In genomic region chr13:55473076-55473831, GRCm38 (mm10) we compare ENCODE assay signal across 8 mouse cellular contexts. TPM values are rescaled to one million over a fixed set of nuclear protein-coding genes. Genes with fewer than 3 reads are reported as not detected.
DNase-seq lines count a peak whose midpoint lies in the region; ATAC-seq lines count a peak whose summit lies in the region.

No protein-coding gene starts in this region.

- H3K27ac ChIP-seq in hindbrain, embryonic 13.5 days: peak overlapping the region; percentile 95
- H3K27ac ChIP-seq in midbrain, embryonic 15.5 days: peak overlapping the region; percentile 89

- peak; percentile 73 for DNase-seq in embryo, embryonic 10.5 days (ENCODE audit: low spot score)
- DNase-seq in layer of hippocampus, adult 11-12 months (ENCODE audit: low spot score): no peak
- DNase-seq in cerebellum, adult 11-12 months: no peak

- H3K4me3 ChIP-seq in megakaryocyte, embryonic 14.5 days (replicated peaks): peak overlapping the region; percentile 48
- H3K4me3 ChIP-seq in hindbrain, embryonic 13.5 days: peak overlapping the region; percentile 51
- peak overlapping the region; percentile 44 for H3K4me3 ChIP-seq in midbrain, embryonic 15.5 days

- H3K9ac ChIP-seq in hindbrain, embryonic 13.5 days: peak overlapping the region; percentile 90
- peak overlapping the region; percentile 68; the same call in 1 of the 2 replicates for H3K9ac ChIP-seq in midbrain, embryonic 15.5 days

- H3K4me2 ChIP-seq in hindbrain, embryonic 13.5 days: peak overlapping the region; percentile 95
- H3K4me2 ChIP-seq in midbrain, embryonic 15.5 days: peak overlapping the region; percentile 97

- no peak for ATAC-seq in megakaryocyte, adult 5-6 weeks (ENCODE audit: poor library complexity, severe bottlenecking)
- ATAC-seq in hindbrain, embryonic 13.5 days (ENCODE audit: low FRiP score): no peak
- no peak for ATAC-seq in midbrain, embryonic 15.5 days (replicated peaks)
- ATAC-seq in inflammation-experienced regulatory T-cells, adult 6 months: no peak

- WGBS in hindbrain, embryonic 13.5 days: 15% methylated on average over 18 of the region's 18 CpGs
- WGBS in midbrain, embryonic 15.5 days: 17% methylated on average over 18 of the region's 18 CpGs

- peaks cover 12% of the 10 kb centered on the region for H3K9me3 ChIP-seq in megakaryocyte, embryonic 14.5 days
- H3K9me3 ChIP-seq in hindbrain, embryonic 13.5 days: no peaks in the 10 kb centered on the region
- no peaks in the 10 kb centered on the region for H3K9me3 ChIP-seq in midbrain, embryonic 15.5 days

- H3K36me3 ChIP-seq in megakaryocyte, embryonic 14.5 days (replicated peaks; ENCODE audit: low read length): no peaks in the 10 kb centered on the region
- peaks cover 49% of the 10 kb centered on the region for H3K36me3 ChIP-seq in hindbrain, embryonic 13.5 days
- H3K36me3 ChIP-seq in midbrain, embryonic 15.5 days (replicated peaks): peaks cover 30% of the 10 kb centered on the region

- H3K4me1 ChIP-seq in megakaryocyte, embryonic 14.5 days: peaks cover 57% of the 10 kb centered on the region
- peaks cover 88% of the 10 kb centered on the region for H3K4me1 ChIP-seq in hindbrain, embryonic 13.5 days (replicated peaks)
- peaks cover 72% of the 10 kb centered on the region for H3K4me1 ChIP-seq in midbrain, embryonic 15.5 days

- H3K27me3 ChIP-seq in megakaryocyte, embryonic 14.5 days (replicated peaks): peaks cover 92% of the 10 kb centered on the region
- H3K27me3 ChIP-seq in hindbrain, embryonic 13.5 days: 0 out of 2 replicates have a peak, but pooled peaks cover 3% of the 10 kb centered on the region
- no peaks in the 10 kb centered on the region for H3K27me3 ChIP-seq in midbrain, embryonic 15.5 days (replicated peaks)

RNA-seq across cellular contexts. Expression of gene Prr7, which starts 9.2 kb away (rescaled TPM):
- polyA plus RNA-seq in megakaryocyte, embryonic 14.5 days (2012; ENCODE audit: insufficient read depth, low replicate concordance): 5.3 and 21.1 TPM in 2 replicates
- total RNA-seq in megakaryocyte, adult 5-6 weeks (2015): 1.1 and 1.2 TPM in 2 replicates
- 1.4 and 1.8 TPM in 2 replicates for total RNA-seq in megakaryocyte, adult 5-6 weeks (2017)
- polyA plus RNA-seq in hindbrain, embryonic 13.5 days (2015; fragmentation: Nextera tagmentation; extraction: Ambion mirVana): 2.6 and 3.2 TPM in 2 replicates
- 5.5 and 5.7 TPM in 2 replicates for polyA plus RNA-seq in midbrain, embryonic 15.5 days (2015; fragmentation: Nextera tagmentation; extraction: Ambion mirVana)
- polyA plus RNA-seq in inflammation-experienced regulatory T-cells, adult 6 months (2017; shearing (Covaris generic)): under 1 TPM in 1 of 3 experiments, not detected in 2; 0.26 TPM

RNA-seq across cellular contexts. Expression of gene Dbn1, which starts 14.7 kb away (rescaled TPM):
- 1.8 and 5.0 TPM in 2 replicates for polyA plus RNA-seq in megakaryocyte, embryonic 14.5 days (2012; ENCODE audit: insufficient read depth, low replicate concordance)
- 0.18 TPM in 1 of 2 replicates, not detected in the other for total RNA-seq in megakaryocyte, adult 5-6 weeks (2015)
- 0.57 and 2.9 TPM in 2 replicates for total RNA-seq in megakaryocyte, adult 5-6 weeks (2017)
- 615 and 625 TPM in 2 replicates for polyA plus RNA-seq in hindbrain, embryonic 13.5 days (2015; fragmentation: Nextera tagmentation; extraction: Ambion mirVana)
- polyA plus RNA-seq in midbrain, embryonic 15.5 days (2015; fragmentation: Nextera tagmentation; extraction: Ambion mirVana): 622 and 645 TPM in 2 replicates
- under 1 TPM in 1 of 3 experiments, not detected in 2; 0.15 TPM for polyA plus RNA-seq in inflammation-experienced regulatory T-cells, adult 6 months (2017; shearing (Covaris generic))

RNA-seq across cellular contexts. Expression of gene Grk6, which starts 28.4 kb away (rescaled TPM):
- polyA plus RNA-seq in megakaryocyte, embryonic 14.5 days (2012; ENCODE audit: insufficient read depth, low replicate concordance): 33.8 and 54.2 TPM in 2 replicates
- 87.3 and 89.9 TPM in 2 replicates for total RNA-seq in megakaryocyte, adult 5-6 weeks (2015)
- 144 and 155 TPM in 2 replicates for total RNA-seq in megakaryocyte, adult 5-6 weeks (2017)
- polyA plus RNA-seq in hindbrain, embryonic 13.5 days (2015; fragmentation: Nextera tagmentation; extraction: Ambion mirVana): 27.7 and 31.3 TPM in 2 replicates
- 40.8 and 41.4 TPM in 2 replicates for polyA plus RNA-seq in midbrain, embryonic 15.5 days (2015; fragmentation: Nextera tagmentation; extraction: Ambion mirVana)
- 10 to 100 TPM; 35.3 to 50.0 (median 40.5) TPM for polyA plus RNA-seq in inflammation-experienced regulatory T-cells, adult 6 months (2017; shearing (Covaris generic))

RNA-seq across cellular contexts. Expression of gene Pdlim7, which starts 40.2 kb away (rescaled TPM):
- 681 and 731 TPM in 2 replicates for polyA plus RNA-seq in megakaryocyte, embryonic 14.5 days (2012; ENCODE audit: insufficient read depth, low replicate concordance)
- 23.8 and 25.9 TPM in 2 replicates for total RNA-seq in megakaryocyte, adult 5-6 weeks (2015)
- 9.4 and 12.4 TPM in 2 replicates for total RNA-seq in megakaryocyte, adult 5-6 weeks (2017)
- polyA plus RNA-seq in hindbrain, embryonic 13.5 days (2015; fragmentation: Nextera tagmentation; extraction: Ambion mirVana): 141 and 146 TPM in 2 replicates
- polyA plus RNA-seq in midbrain, embryonic 15.5 days (2015; fragmentation: Nextera tagmentation; extraction: Ambion mirVana): 167 and 171 TPM in 2 replicates
- 10 to 100 TPM; 13.2 to 15.7 (median 13.5) TPM for polyA plus RNA-seq in inflammation-experienced regulatory T-cells, adult 6 months (2017; shearing (Covaris generic))

RNA-seq across cellular contexts. Expression of gene F12, which starts 46.7 kb away (rescaled TPM):
- polyA plus RNA-seq in megakaryocyte, embryonic 14.5 days (2012; ENCODE audit: insufficient read depth, low replicate concordance): 0.54 TPM in 1 of 2 replicates, not detected in the other
- total RNA-seq in megakaryocyte, adult 5-6 weeks (2015): 0.13 and 0.21 TPM in 2 replicates
- not detected in 2 replicates for total RNA-seq in megakaryocyte, adult 5-6 weeks (2017)
- not detected in 2 replicates for polyA plus RNA-seq in hindbrain, embryonic 13.5 days (2015; fragmentation: Nextera tagmentation; extraction: Ambion mirVana)
- polyA plus RNA-seq in midbrain, embryonic 15.5 days (2015; fragmentation: Nextera tagmentation; extraction: Ambion mirVana): 0.09 and 0.14 TPM in 2 replicates
- polyA plus RNA-seq in inflammation-experienced regulatory T-cells, adult 6 months (2017; shearing (Covaris generic)): under 1 TPM in 1 of 3 experiments, not detected in 2; 0.24 TPM

Comparison
In these comparisons a context has a peak if more than half of its experiments do, and no peak if none do; other contexts are left out.
1. RNA of gene Dbn1, which starts 14.7 kb away (polyA plus RNA-seq): 622 to 645 TPM in midbrain, embryonic 15.5 days and 615 to 625 TPM in hindbrain, embryonic 13.5 days; 1.8 to 5.0 TPM in megakaryocyte, embryonic 14.5 days and 0.15 TPM in inflammation-experienced regulatory T-cells, adult 6 months; every median in the first group is over 100 times any median in the second.
2. Peak in every context shown above with its lines, with median percentiles within 50 percentile points of each other: H3K4me3 ChIP-seq.